Mouse (Mus musculus): ENCODE results near the gene Ccnd2. TPM values are rescaled to one million over a fixed set of nuclear protein-coding genes. Genes with fewer than 3 reads are reported as not detected.

Ccnd2 gene
- total RNA-seq (2021) = 10 to 100 TPM; 97.7 to 97.9 TPM

DNA sequence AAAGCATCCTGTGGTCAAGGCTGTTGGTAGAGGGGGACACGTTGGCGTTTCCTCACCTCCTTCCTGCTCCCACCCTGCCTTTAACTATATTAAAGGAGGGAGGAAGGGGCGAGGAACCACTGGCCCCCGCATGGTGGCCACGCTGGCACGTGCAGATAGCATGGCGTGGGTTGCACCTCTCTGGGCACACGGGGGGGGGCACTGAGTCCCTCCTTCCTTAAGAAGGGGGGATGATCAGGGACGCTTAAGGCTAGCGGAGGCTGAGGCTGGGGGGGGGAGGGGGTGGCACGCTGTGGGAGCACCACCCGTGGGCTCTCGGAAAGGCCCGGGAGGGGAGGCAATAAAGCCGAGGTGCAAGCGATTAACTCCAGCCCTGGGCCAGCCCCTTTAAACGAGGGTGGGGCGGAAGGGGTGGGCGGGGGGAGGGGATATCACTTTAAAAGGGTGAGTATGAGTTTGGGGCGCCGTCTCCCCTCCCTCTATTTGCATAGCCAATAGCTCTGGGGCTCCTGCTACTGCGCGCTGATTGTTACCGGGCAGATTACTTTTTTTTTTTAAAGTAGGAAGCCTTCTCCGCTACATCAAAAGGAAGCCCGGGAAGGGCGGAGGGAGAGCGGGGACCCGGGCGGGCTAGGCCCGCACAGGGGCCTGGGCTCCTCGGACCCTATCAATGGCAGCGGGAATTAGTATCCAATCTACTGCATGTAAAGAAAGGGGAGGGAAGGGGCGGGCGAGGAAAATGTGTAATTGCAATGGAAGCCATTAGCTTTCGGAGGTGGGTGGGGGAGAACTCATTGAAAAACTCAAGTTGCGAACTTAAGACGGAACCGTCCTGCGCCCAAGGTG lies at the start of gene Ccnd2:
TSS of gene Ccnd2 (minus strand) at position 88 of the 846 bp plus-strand sequence.
- intact Hi-C loops (cut with DNase I) = no loop called here
- peak; percentile 51 to 63 for DNase-seq (ENCODE audit: low spot score in 2 of 2)

- no peak for DNase-seq (ENCODE audit: low spot score in 2 of 2)
- intact Hi-C loops (cut with DNase I) = no loop called here
Measured at GRCm38 (mm10) chr6:127196985-127197384, 45.0 kb upstream of the Ccnd2 start.

GRCm38 (mm10) chr6:127181296-127181695 lies 29.3 kb upstream of the Ccnd2 start:
- intact Hi-C loops (cut with DNase I) = loop anchor here (1.0 kb wide), 1 partner anchor 31 kb away; no protein-coding TSS in a partner anchor
- peak; percentile 31 to 68 for DNase-seq (ENCODE audit: low spot score in 2 of 2)

DNA sequence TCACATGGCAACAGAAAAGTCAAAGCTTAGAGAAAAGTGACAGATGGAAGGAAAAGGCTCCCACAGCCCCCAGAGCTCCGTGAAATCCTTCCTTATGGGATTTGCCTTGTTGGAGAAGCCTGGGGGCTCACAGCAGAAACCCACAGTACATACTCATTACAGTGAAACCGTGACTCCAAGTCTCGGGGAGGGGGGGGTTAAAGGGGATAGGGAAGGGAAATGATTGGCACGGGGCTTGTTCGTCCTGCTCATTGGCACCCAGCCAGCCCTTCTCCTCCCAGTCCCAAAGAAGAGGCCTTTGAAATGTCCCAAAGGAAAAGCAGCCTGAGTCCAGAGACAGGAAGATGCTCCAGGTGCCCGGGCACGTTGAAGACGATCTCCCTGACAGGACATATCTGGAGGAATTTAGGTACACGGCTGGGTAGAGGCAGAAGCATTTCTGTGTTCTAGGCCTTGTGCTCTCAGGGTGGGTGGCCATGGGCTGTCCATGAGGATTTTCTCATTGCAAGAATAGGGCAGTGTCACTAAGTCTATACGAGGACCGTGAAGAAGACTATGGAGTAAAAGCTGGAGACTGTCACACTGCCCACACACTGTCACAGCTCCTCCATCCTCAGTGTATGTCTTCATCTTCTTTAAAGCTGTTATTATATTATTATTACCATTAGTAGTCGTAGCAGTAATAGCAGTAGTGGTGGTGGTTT lies 27.2 kb upstream of the Ccnd2 start:
- intact Hi-C loops (cut with DNase I) = no loop called here
- no peak for DNase-seq (ENCODE audit: low spot score in 2 of 2)

- intact Hi-C loops (cut with DNase I) = no loop called here
- DNase-seq (ENCODE audit: low spot score in 2 of 2) = no peak
Measured at GRCm38 (mm10) chr6:127177962-127178361, 26.0 kb upstream of the Ccnd2 start.

- intact Hi-C loops (cut with DNase I) = no loop called here
- no peak for DNase-seq (ENCODE audit: low spot score in 2 of 2)
Measured at GRCm38 (mm10) chr6:127177441-127177840, 25.4 kb upstream of the Ccnd2 start.

DNA sequence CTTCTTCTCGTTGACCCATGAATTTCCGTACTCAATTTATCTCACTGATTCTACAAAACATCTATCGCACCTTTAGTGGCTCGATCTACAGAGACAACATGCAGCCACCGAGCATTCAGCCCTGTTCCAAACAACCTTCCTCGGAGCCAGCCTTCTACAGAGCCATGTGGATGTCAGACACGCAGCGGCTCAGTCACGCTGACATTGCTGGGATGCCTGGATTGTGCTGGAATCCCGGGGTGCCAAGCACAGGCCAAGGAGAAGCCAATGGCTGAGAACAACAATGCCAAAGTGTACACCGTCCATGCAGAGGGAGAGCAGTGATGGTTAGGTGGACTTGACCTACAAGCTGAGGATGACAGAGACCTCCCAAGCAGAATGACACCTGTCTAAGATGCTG lies 20.5 kb upstream of the Ccnd2 start:
- no peak for DNase-seq (ENCODE audit: low spot score in 2 of 2)
- intact Hi-C loops (cut with DNase I) = no loop called here

GRCm38 (mm10) chr6:127170734-127171133 lies 18.7 kb upstream of the Ccnd2 start:
- intact Hi-C loops (cut with DNase I) = no loop called here
- peak in 1 of 2 experiments; percentile 53 for DNase-seq (ENCODE audit: low spot score in 2 of 2)

GRCm38 (mm10) chr6:127165663-127166062 lies 13.7 kb upstream of the Ccnd2 start:
- intact Hi-C loops (cut with DNase I) = no loop called here
- no peak for DNase-seq (ENCODE audit: low spot score in 2 of 2)

- DNase-seq (ENCODE audit: low spot score in 2 of 2) = no peak
- intact Hi-C loops (cut with DNase I) = no loop called here
Measured at GRCm38 (mm10) chr6:127162842-127163241, 10.8 kb upstream of the Ccnd2 start.

GRCm38 (mm10) chr6:127157321-127157720 lies 5.3 kb upstream of the Ccnd2 start:
- no peak for DNase-seq (ENCODE audit: low spot score in 2 of 2)
- intact Hi-C loops (cut with DNase I) = no loop called here

DNA sequence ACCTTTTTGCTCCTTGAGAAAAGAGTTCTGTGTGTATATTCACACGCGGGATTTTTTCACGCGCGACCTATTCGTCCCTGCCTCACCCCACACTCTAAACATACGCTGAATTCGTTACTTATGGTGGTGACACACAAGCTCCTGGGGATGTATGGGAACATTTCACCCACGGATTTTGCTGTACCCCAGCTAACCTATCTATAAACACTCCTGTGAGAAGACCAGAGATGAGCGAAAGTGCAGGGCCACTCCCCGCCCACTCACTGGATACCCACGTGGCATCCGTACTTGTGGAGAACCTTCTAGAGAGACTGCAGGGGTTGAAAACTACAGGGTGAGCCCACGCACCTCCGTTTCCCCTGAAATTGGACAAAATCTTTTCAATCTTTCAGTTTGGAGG lies 3.5 kb upstream of the Ccnd2 start:
- intact Hi-C loops (cut with DNase I) = no loop called here

DNA sequence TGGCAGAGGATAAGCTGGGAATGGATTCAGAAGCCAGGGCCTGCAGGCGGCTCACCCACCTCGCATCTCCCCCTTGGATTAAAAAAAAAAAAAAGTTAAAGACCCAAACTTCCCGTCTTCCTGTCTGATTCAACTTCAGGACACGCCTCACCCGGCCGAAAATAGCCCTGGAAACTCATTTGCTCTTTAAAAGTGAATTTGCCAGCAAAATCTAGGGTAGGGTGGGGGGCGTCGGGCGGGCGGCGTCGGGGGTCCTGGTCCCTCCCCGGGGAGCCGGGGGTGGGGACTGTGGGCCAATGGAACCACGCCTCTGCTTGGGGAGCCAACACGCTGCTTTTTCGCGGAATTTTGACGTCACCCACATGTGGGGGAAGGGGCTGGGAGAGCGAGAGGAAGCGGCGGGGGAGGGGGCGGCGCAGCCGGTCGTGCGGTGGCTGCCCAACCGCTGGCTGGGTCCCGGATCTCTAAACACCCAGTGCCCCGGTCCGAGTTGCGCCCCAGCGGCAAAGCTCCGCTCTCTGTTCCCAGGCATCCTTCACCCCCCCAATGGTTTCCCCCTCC lies 2.8 kb upstream of the Ccnd2 start:
- intact Hi-C loops (cut with DNase I) = no loop called here
- no peak for DNase-seq (ENCODE audit: low spot score in 2 of 2)

More for the DNA sequence above, 3.5 kb upstream of the Ccnd2 start:
- no peak for DNase-seq (ENCODE audit: low spot score in 2 of 2)

GRCm38 (mm10) chr6:127153972-127154707 lies 2.1 kb upstream of the Ccnd2 start:
- intact Hi-C loops (cut with DNase I) = no loop called here
- no peak for DNase-seq (ENCODE audit: low spot score in 2 of 2)

- intact Hi-C loops (cut with DNase I) = no loop called here
- DNase-seq (ENCODE audit: low spot score in 2 of 2) = no peak
Measured at GRCm38 (mm10) chr6:127153296-127153800, 1.4 kb upstream of the Ccnd2 start.

DNA sequence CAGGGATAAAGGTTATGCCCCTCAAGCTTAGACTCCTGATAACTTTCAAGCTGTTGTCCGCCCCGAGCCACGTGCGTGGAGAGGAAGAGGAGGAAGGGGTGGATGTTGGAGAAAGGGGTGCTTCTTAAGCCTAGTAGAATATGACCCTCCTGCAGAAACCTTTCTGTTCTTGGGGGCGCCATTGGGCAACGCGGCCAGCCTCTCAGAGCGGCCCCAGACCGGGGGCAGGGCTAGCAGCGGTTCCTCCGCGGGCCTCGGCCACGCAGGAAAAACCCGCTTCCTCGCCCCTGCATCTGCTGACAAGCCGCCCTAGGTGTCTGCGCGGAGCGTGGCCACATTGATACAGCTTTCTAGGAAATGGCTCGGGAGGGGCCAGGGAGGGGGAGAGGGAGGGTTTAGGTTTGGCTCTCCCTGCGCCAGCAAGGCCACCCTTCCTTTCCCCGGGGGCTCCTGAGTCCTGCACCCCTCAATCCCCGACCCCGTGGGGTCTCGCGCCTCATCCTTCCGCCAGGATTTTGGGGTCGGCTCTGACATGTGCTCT lies 358 bp downstream of the Ccnd2 start:
- intact Hi-C loops (cut with DNase I) = loop anchor here (2.0 kb wide), 2 partner anchors 113 to 179 kb away; no protein-coding TSS in a partner anchor
- DNase-seq (ENCODE audit: low spot score in 2 of 2) = peak in 1 of 2 experiments; percentile 41

DNA sequence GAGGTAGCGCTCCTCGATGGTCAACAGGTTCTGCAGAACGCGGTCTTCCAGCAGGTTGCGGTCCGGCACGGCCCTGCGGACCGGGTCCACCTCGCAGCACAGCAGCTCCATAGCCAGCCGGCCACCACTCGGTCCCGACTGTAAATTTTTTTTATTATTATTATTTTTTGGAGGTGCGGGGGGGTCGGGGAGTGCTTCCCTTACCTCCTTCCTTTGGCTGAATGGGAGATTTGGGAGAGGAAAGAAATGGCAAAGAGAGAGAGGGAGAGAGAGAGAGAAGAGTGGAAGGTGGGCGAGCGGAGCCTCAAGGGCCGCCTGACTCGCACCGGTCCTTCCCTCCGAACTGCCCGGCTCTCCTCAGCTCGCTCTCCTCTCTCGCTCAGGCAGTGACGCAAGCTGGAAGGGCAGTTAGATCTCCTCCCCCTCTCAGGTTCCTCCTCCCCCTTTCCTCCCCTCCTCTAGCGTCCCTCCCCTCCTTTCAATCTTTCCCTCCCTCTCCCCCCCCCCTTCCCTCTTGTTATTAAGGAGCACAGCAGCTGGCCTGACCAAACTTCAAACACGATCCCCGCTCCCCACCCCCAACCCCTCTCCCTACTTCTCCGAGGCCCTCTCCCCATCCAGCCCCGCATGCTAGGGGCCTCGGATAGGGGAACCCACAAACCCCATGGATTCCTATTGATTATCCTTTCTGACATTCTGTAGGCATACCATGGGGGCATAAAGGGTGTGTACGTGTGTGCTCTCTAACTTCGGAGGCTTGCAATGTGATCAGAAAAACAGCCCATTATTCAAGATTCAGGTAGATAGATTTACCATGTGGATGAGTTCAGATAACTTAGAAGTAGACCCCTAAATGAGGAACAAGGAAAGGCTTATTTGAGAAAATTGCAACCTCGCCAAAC lies 1.1 kb downstream of the Ccnd2 start:
- DNase-seq (ENCODE audit: low spot score in 2 of 2) = peak; percentile 71 to 75
- intact Hi-C loops (cut with DNase I) = loop anchor here (1.0 to 2.0 kb wide), 3 partner anchors 30 to 180 kb away; no protein-coding TSS in a partner anchor
